Comparison of ENCODE assay signal across 8 mouse cellular contexts in genomic region chr8:72160707-72161697, GRCm38 (mm10). TPM values are rescaled to one million over a fixed set of nuclear protein-coding genes. Genes with fewer than 3 reads are reported as not detected.
DNase-seq lines count a peak whose midpoint lies in the region; ATAC-seq lines count a peak whose summit lies in the region.

Gene Rab8a, plus strand, starts transcription at chr8:72161200.

- peak; percentile 100 for DNase-seq in WW6 (ENCODE audit: low read depth, low spot score)
- DNase-seq in cerebellum, postnatal 4 days (ENCODE audit: low spot score in 2 of 2) = peak; percentile 100
- peak; percentile 99 for DNase-seq in gastrocnemius, adult 18-20 months (ENCODE audit: low spot score)
- peak; percentile 98 to 99 for DNase-seq in left cerebral cortex, adult 18-20 months (ENCODE audit: low spot score in 2 of 2)
- DNase-seq in right cerebral cortex, adult 18-20 months = peak; percentile 100
- DNase-seq in urinary bladder, postnatal 10 days (ENCODE audit: low spot score) = peak; percentile 99

- under 1% methylated on average over 81 of the region's 82 CpGs for WGBS in hindbrain, embryonic 16.5 days
- under 1% methylated on average over 78 of the region's 82 CpGs for WGBS in macrophage (ENCODE audit: missing documents)

- H3K4me2 ChIP-seq in hindbrain, embryonic 16.5 days (ENCODE audit: low read length) = peak within 1 kb of the TSS; percentile 78

- H3K9me3 ChIP-seq in hindbrain, embryonic 16.5 days (ENCODE audit: control insufficient read depth, low read length) = no peaks in the 10 kb centered on the region

- peak; percentile 99 for ATAC-seq in hindbrain, embryonic 16.5 days

- H3K4me3 ChIP-seq in hindbrain, embryonic 16.5 days (ENCODE audit: low read length) = peak within 1 kb of the TSS; percentile 86
- H3K4me3 ChIP-seq in macrophage (ENCODE audit: inconsistent target) = peak within 1 kb of the TSS; percentile 85

- H3K36me3 ChIP-seq in hindbrain, embryonic 16.5 days (ENCODE audit: control insufficient read depth, insufficient read depth, low read length) = no peaks in the 10 kb centered on the region
- H3K36me3 ChIP-seq in macrophage (ENCODE audit: inconsistent target) = peaks cover 9% of the 10 kb centered on the region; the same call in 1 of the 2 replicates

- H3K27ac ChIP-seq in hindbrain, embryonic 16.5 days (ENCODE audit: low read depth, low read length) = peak within 1 kb of the TSS; percentile 81
- H3K27ac ChIP-seq in macrophage = peak within 1 kb of the TSS; percentile 71

- H3K9ac ChIP-seq in hindbrain, embryonic 16.5 days (ENCODE audit: low read depth, low read length) = peak within 1 kb of the TSS; percentile 84

- no peaks in the 10 kb centered on the region for H3K27me3 ChIP-seq in hindbrain, embryonic 16.5 days (replicated peaks; ENCODE audit: control insufficient read depth, insufficient read depth, low read length)

- peaks cover 19% of the 10 kb centered on the region for H3K4me1 ChIP-seq in hindbrain, embryonic 16.5 days (ENCODE audit: control insufficient read depth, insufficient read depth, low read depth, low read length)

- H3K79me2 ChIP-seq in macrophage (ENCODE audit: inconsistent target) = peaks cover 60% of the 10 kb centered on the region

RNA-seq across cellular contexts. Expression of gene Rab8a, which starts in this region (rescaled TPM):
- total RNA-seq in gastrocnemius, adult 18-20 months (2021) = 10 to 100 TPM in 1 of 2 experiments, 1 to 10 TPM in 1; 8.9 to 10.6 TPM
- 84.3 and 87.7 TPM in 2 replicates for polyA plus RNA-seq in hindbrain, embryonic 16.5 days (2015; fragmentation: Nextera tagmentation; extraction: Ambion mirVana)
- total RNA-seq in left cerebral cortex, adult 18-20 months (2021) = 10 to 100 TPM; 27.8 to 39.9 TPM
- total RNA-seq in macrophage (2018; cell fraction: chromatin; rRNA removed) = 10 to 100 TPM; 25.2 to 91.2 (median 49.4) TPM
- 100 to 1,000 TPM in 20 of 26 experiments, 10 to 100 TPM in 6; 84.0 to 178 (median 122) TPM for total RNA-seq in macrophage (2018; cell fraction: cytosol; rRNA removed)
- 10 to 100 TPM; 26.0 to 87.1 (median 45.7) TPM for total RNA-seq in macrophage (2018; cell fraction: nucleus; rRNA removed)
- polyA plus RNA-seq in macrophage (2018) = 103 to 457 TPM (median 106 TPM) in 3 replicates

Comparison
In these comparisons a context has a peak if more than half of its experiments do, and no peak if none do; other contexts are left out.
1. Peak in every context shown above with its lines: DNase-seq, ATAC-seq, H3K4me3 ChIP-seq and H3K27ac ChIP-seq.